In genomic region chr10:78298651-78299644, GRCm38 (mm10) we compare ENCODE assay signal across 10 mouse cellular contexts. TPM values are rescaled to one million over a fixed set of nuclear protein-coding genes. Genes with fewer than 3 reads are reported as not detected.
DNase-seq lines count a peak whose midpoint lies in the region; ATAC-seq and TF ChIP-seq lines count a peak whose summit lies in the region.
"Had no signal": no experiment of that assay in that cellular context is flagged by ENCODE, and none has a peak within 500 bp of the region (broad histone marks: within the 10 kb centered on the region; RNA-seq: fewer than 3 reads in every experiment).

No protein-coding gene starts in this region.

- TF ChIP-seq CTCF in heart, postnatal 0 days (IDR thresholded peaks at IDR 0.05; ENCODE audit: low read depth), result no peak
- TF ChIP-seq CTCF in spleen, adult 2 months (IDR thresholded peaks at IDR 0.05; ENCODE audit: extremely low read depth, insufficient read depth, insufficient read length, insufficient replicate concordance), result no peak

- H3K4me1 ChIP-seq in heart, postnatal 0 days (ENCODE audit: control insufficient read depth, insufficient read depth), result peaks cover 52% of the 10 kb centered on the region
- H3K4me1 ChIP-seq in spleen, adult 2 months (ENCODE audit: control insufficient read depth, insufficient read depth, insufficient read length), result peaks cover 40% of the 10 kb centered on the region; the same call in 1 of the 2 replicates

- peak overlapping the region; percentile 99 for H3K27ac ChIP-seq in heart, postnatal 0 days (ENCODE audit: low read depth)
- H3K27ac ChIP-seq in spleen, adult 2 months (ENCODE audit: insufficient read depth, low read length), result peak overlapping the region; percentile 95
- peak overlapping the region; percentile 96 for H3K27ac ChIP-seq in macrophage
- H3K27ac ChIP-seq: hindbrain, embryonic 13.5 days had no signal

- 83% methylated on average over 8 of the region's 8 CpGs for WGBS in heart, postnatal 0 days
- 37% methylated on average over 8 of the region's 8 CpGs for WGBS in spleen, adult 2 months
- WGBS in macrophage (ENCODE audit: missing documents), result 78% methylated on average over 7 of the region's 8 CpGs

- peak overlapping the region; percentile 64; the same call in 1 of the 2 replicates for H3K9ac ChIP-seq in heart, postnatal 0 days (replicated peaks; ENCODE audit: low read depth, low read length)
- H3K9ac ChIP-seq: hindbrain, embryonic 13.5 days had no signal

- H3K4me2 ChIP-seq in heart, postnatal 0 days (ENCODE audit: low read depth, low read length), result peak overlapping the region; percentile 64; the same call in 1 of the 2 replicates
- H3K4me2 ChIP-seq: hindbrain, embryonic 13.5 days had no signal

- TF ChIP-seq POLR2A in spleen, adult 2 months (IDR thresholded peaks at IDR 0.05; ENCODE audit: low read depth, low read length), result no peak; the same call in 1 of the 2 replicates

- intact Hi-C loops in gastrocnemius, postnatal 36 days (cut with DNase I), result no loop called here

- TF ChIP-seq EP300 in heart, postnatal 0 days (IDR thresholded peaks at IDR 0.05; ENCODE audit: low read depth), result no peak

- H3K4me3 ChIP-seq in heart, postnatal 0 days (ENCODE audit: low read depth, low read length), result no peak overlapping the region
- peak overlapping the region; percentile 39 for H3K4me3 ChIP-seq in spleen, adult 2 months (ENCODE audit: extremely low read depth, insufficient read depth, insufficient read length)
- H3K4me3 ChIP-seq in macrophage (ENCODE audit: inconsistent target), result no peak overlapping the region
- H3K4me3 ChIP-seq: hindbrain, embryonic 13.5 days had no signal

- no peaks in the 10 kb centered on the region for H3K9me3 ChIP-seq in heart, postnatal 0 days (replicated peaks; ENCODE audit: control insufficient read depth, low read length)

- peaks cover 3% of the 10 kb centered on the region; the same call in 1 of the 2 replicates for H3K36me3 ChIP-seq in heart, postnatal 0 days (replicated peaks; ENCODE audit: control insufficient read depth, insufficient read depth, low read length)
- H3K36me3 ChIP-seq in spleen, adult 2 months (ENCODE audit: control insufficient read depth, insufficient read depth, low read length), result no peaks in the 10 kb centered on the region
- no peaks in the 10 kb centered on the region for H3K36me3 ChIP-seq in macrophage (ENCODE audit: inconsistent target)

- no peaks in the 10 kb centered on the region for H3K27me3 ChIP-seq in heart, postnatal 0 days (ENCODE audit: control insufficient read depth, insufficient read depth, low read length)
- no peaks in the 10 kb centered on the region for H3K27me3 ChIP-seq in spleen, adult 2 months (ENCODE audit: control insufficient read depth, insufficient read depth, low read length)
- H3K27me3 ChIP-seq: hindbrain, embryonic 13.5 days had no signal

- DNase-seq in heart, postnatal 0 days (ENCODE audit: low spot score), result no peak
- DNase-seq in heart, adult 8-10 months (ENCODE audit: low spot score), result no peak
- peak; percentile 32 to 70 for DNase-seq in spleen, adult 2 months (ENCODE audit: low read depth in 1 of 2, low spot score in 2 of 2)
- no peak for DNase-seq in spleen, postnatal 10 days (ENCODE audit: low spot score in 2 of 2)
- no peak for DNase-seq in urinary bladder, postnatal 4 days (ENCODE audit: low spot score in 2 of 2)
- no peak for DNase-seq in adrenal gland, adult 18-20 months (ENCODE audit: low spot score in 2 of 2)
- DNase-seq in gastrocnemius, postnatal 36 days, result no peak
- DNase-seq: midbrain, embryonic 14.5 days had no signal

- no peak for ATAC-seq in heart, postnatal 0 days (ENCODE audit: insufficient read depth, low read depth)

- peaks cover 16% of the 10 kb centered on the region; the same call in 1 of the 2 replicates for H3K79me2 ChIP-seq in macrophage (ENCODE audit: inconsistent target)

RNA-seq across cellular contexts. Expression of gene Agpat3, which starts 53.3 kb away (rescaled TPM):
- total RNA-seq in heart, postnatal 0 days (2014; rRNA removed; ENCODE audit: low replicate concordance), result 151 and 164 TPM in 2 replicates
- polyA plus RNA-seq in heart, postnatal 0 days (2015; fragmentation: Nextera tagmentation; extraction: Ambion mirVana), result 173 and 182 TPM in 2 replicates
- 100 to 1,000 TPM; 206 to 254 (median 219) TPM for total RNA-seq in heart, adult 8-10 months (2022)
- polyA plus RNA-seq in spleen, adult 2 months (2012; rRNA removed), result 177 and 205 TPM in 2 replicates
- total RNA-seq in macrophage (2018; cell fraction: chromatin; rRNA removed), result 100 to 1,000 TPM in 2 of 26 experiments, 10 to 100 TPM in 24; 13.8 to 114 (median 66.4) TPM
- 100 to 1,000 TPM in 2 of 26 experiments, 10 to 100 TPM in 24; 41.1 to 103 (median 63.1) TPM for total RNA-seq in macrophage (2018; cell fraction: cytosol; rRNA removed)
- total RNA-seq in macrophage (2018; cell fraction: nucleus; rRNA removed), result 100 to 1,000 TPM in 1 of 26 experiments, 10 to 100 TPM in 25; 21.5 to 104 (median 52.8) TPM
- polyA plus RNA-seq in macrophage (2018), result 38.9 to 84.2 TPM (median 49.8 TPM) in 3 replicates
- 100 to 1,000 TPM; 289 to 343 TPM for total RNA-seq in adrenal gland, adult 18-20 months (2021)
- total RNA-seq in gastrocnemius, postnatal 36 days (2021), result 100 to 1,000 TPM; 106 to 126 TPM

RNA-seq across cellular contexts. Expression of gene Trappc10, which starts 54.5 kb away (rescaled TPM):
- total RNA-seq in heart, postnatal 0 days (2014; rRNA removed; ENCODE audit: low replicate concordance), result 51.0 and 53.3 TPM in 2 replicates
- 13.2 and 13.6 TPM in 2 replicates for polyA plus RNA-seq in heart, postnatal 0 days (2015; fragmentation: Nextera tagmentation; extraction: Ambion mirVana)
- total RNA-seq in heart, adult 8-10 months (2022), result 10 to 100 TPM; 43.6 to 62.3 (median 52.9) TPM
- polyA plus RNA-seq in spleen, adult 2 months (2012; rRNA removed), result 41.8 and 45.9 TPM in 2 replicates
- total RNA-seq in macrophage (2018; cell fraction: chromatin; rRNA removed), result 100 to 1,000 TPM in 12 of 26 experiments, 10 to 100 TPM in 14; 83.3 to 169 (median 98.1) TPM
- total RNA-seq in macrophage (2018; cell fraction: cytosol; rRNA removed), result 10 to 100 TPM; 28.0 to 42.2 (median 35.7) TPM
- 100 to 1,000 TPM in 1 of 26 experiments, 10 to 100 TPM in 25; 63.5 to 106 (median 71.1) TPM for total RNA-seq in macrophage (2018; cell fraction: nucleus; rRNA removed)
- 24.0 to 38.9 TPM (median 30.9 TPM) in 3 replicates for polyA plus RNA-seq in macrophage (2018)
- 10 to 100 TPM; 44.2 to 53.2 TPM for total RNA-seq in adrenal gland, adult 18-20 months (2021)
- 10 to 100 TPM; 32.7 to 33.1 TPM for total RNA-seq in gastrocnemius, postnatal 36 days (2021)

Comparison
In these comparisons a context has a peak if more than half of its experiments do, and no peak if none do; other contexts are left out.
1. DNase-seq: peak in spleen, adult 2 months (2 of 2); none in heart, postnatal 0 days (single experiment), heart, adult 8-10 months (single experiment), spleen, postnatal 10 days (0 of 2), urinary bladder, postnatal 4 days (0 of 2), adrenal gland, adult 18-20 months (0 of 2) and gastrocnemius, postnatal 36 days (0 of 2).
2. Peak in every context shown above with its lines, with median percentiles within 50 percentile points of each other: H3K27ac ChIP-seq.